Mouse (Mus musculus) erythroblast, embryonic 14.5 days (primary cell): Measurements from ENCODE around the gene Rhox11. TPM values are rescaled to one million over a fixed set of nuclear protein-coding genes. Genes with fewer than 3 reads are reported as not detected.
"Not testable (repeated sequence)": the region's sequence is repeated elsewhere in the genome, so short reads cannot be mapped to it uniquely, and the experiment has no call there.

Experiments used
- H3K27me3 ChIP-seq: 2 replicates; pipeline ENCODE4 v1.6.1; 2012; ENCODE audit warnings: inconsistent platforms; ENCODE audit not compliant: control insufficient read depth
- H3K36me3 ChIP-seq: 2 replicates; pipeline ENCODE4 v1.6.1; 2012; ENCODE audit warnings: mild to moderate bottlenecking, inconsistent platforms; ENCODE audit not compliant: control insufficient read depth
- H3K4me1 ChIP-seq: 2 replicates; pipeline ENCODE4 v1.6.1; 2012; ENCODE audit warnings: inconsistent platforms; ENCODE audit not compliant: control insufficient read depth
- H3K4me3 ChIP-seq: replicated peaks from 2 replicates; pipeline ENCODE3; 2012; ENCODE audit warnings: moderate library complexity, mild to moderate bottlenecking, inconsistent platforms
- H3K9me3 ChIP-seq: 2 replicates; pipeline ENCODE4 v1.6.1; 2012; ENCODE audit warnings: low read length, inconsistent platforms, mixed read lengths; ENCODE audit not compliant: control insufficient read depth
- GATA1 ChIP-seq: IDR thresholded peaks from 2 replicates; pipeline ENCODE4 v1.6.1; 2012; ENCODE audit warnings: low read length, inconsistent platforms, mixed read lengths
- TAL1 ChIP-seq: IDR thresholded peaks from 3 replicates; pipeline ENCODE4 v1.6.1; 2012; ENCODE audit warnings: low read length, inconsistent platforms, mixed read lengths
- polyA plus RNA-seq: library from polyadenylated mRNA; stranded (reverse); fragments of >175 nt; gene quantifications from 2 replicates; pipeline ENCODE4 v1.2.3, GENCODE M21; 2012

Gene Rhox11
- polyA plus RNA-seq: not detected in 2 replicates

DNA sequence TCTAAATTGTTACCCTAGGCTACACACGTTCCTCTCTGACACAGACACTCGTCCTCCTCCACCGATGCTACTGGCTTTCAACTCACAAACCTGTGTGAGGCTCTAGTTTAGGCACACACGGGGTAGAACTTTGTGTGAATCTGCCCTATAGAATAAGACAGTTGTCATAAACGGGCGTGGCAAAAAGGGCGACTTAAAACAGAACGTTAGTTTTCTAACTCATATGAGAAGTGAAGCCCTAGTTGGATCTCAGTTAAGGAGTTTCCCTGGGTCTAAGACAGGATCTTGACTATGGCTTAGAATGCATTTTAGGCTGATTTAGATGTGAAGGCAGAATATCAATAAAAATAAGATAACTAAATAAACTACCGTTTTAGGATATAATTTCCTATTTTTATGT is at the start of gene Rhox11:
TSS of gene Rhox11 (minus strand) at position 101 of the 400 bp plus-strand sequence.
- Histone ChIP-seq H3K9me3 (no peaks in the 10 kb centered on the region), H3K27me3 (no peaks in the 10 kb centered on the region), H3K4me1 (no peaks in the 10 kb centered on the region), H3K36me3 (no peaks in the 10 kb centered on the region), H3K4me3 (no peak within 1 kb of the TSS)
- TF ChIP-seq GATA1 (no peak), TAL1 (no peak)

DNA sequence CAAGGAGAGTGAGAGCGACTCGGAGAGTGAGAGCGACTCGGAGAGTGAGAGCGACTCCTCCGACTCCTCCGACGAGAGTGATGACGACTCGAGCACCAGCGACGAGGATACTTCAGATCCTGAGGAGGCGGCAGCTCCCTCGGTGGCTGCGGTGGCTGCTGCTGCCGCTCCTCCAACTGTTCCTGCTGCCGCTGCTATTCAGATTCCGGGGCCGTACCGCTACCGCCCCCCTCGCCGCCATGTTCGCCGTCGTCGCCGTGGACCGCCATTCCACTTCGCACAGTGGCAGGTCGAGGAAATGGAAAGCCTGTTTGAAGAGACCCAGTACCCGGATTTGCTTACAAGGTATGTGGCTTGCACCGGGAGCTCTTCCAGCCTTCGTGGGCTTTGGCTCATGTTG is 36.5 kb upstream of the Rhox11 start:
- Histone ChIP-seq H3K9me3 (peaks cover 20% of the 10 kb centered on the region), H3K4me1 (no peaks in the 10 kb centered on the region), H3K36me3 (no peaks in the 10 kb centered on the region), H3K4me3 (no peak overlapping the region), H3K27me3 (no peaks in the 10 kb centered on the region; the same call in 1 of the 2 replicates)
- TF ChIP-seq GATA1 (no peak), TAL1 (no peak)

DNA sequence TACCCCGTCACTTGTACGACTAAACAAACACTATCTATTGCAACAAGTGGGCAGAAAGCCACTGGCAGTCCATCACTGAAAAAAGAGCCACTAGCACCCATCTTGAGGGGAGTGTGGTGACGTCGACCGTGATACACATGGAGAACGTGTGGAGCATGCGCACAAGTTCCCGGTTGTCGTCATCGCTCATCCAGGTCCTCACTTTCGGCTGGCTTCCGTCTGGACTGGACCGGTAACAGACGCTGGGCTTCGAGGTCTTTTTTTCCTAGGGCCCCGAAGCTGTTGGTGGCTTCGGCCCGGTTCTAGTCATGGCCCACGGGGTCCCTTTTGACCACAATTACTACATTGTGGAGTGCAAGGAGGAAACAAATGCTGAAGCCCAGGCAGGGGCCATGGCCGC is 36.0 kb upstream of the Rhox11 start, which contains the start of gene Rhox13:
TSS of gene Rhox13 (plus strand) at position 238 of the 400 bp plus-strand sequence.
- TF ChIP-seq TAL1: no peak
- no peak for TF ChIP-seq GATA1
- Histone ChIP-seq H3K9me3 (peaks cover 20% of the 10 kb centered on the region), H3K27me3 (no peaks in the 10 kb centered on the region; the same call in 1 of the 2 replicates), H3K4me3 (no peak within 1 kb of the TSS), H3K36me3 (no peaks in the 10 kb centered on the region), H3K4me1 (no peaks in the 10 kb centered on the region)

DNA sequence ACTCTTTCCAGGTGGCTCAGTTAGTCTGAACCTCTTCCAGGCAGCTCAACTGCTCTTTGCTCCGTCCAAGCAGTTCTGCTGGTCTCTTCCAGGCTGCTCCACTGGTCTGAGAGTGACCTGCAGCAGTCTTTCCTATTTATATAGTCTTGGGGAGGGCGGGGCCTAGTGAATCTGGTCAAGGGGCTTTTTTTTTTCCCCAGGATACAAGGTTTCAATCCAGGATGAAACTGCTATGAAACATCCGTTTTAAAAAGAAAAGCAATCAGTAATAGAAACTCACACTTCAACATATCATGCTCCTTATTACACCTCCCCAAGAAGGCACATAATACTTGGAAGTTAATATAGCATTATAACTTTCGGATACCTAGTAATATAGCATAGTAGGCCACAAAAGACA is 25.9 kb upstream of the Rhox11 start, which contains the start of gene Rhox12:
TSS of gene Rhox12 (minus strand) at position 101 of the 400 bp plus-strand sequence.
- Histone ChIP-seq H3K27me3 (no peaks in the 10 kb centered on the region), H3K4me3 (no peak within 1 kb of the TSS), H3K4me1 (no peaks in the 10 kb centered on the region), H3K9me3 (no peaks in the 10 kb centered on the region), H3K36me3 (no peaks in the 10 kb centered on the region)
- TF ChIP-seq GATA1 (no peak), TAL1 (no peak)

DNA sequence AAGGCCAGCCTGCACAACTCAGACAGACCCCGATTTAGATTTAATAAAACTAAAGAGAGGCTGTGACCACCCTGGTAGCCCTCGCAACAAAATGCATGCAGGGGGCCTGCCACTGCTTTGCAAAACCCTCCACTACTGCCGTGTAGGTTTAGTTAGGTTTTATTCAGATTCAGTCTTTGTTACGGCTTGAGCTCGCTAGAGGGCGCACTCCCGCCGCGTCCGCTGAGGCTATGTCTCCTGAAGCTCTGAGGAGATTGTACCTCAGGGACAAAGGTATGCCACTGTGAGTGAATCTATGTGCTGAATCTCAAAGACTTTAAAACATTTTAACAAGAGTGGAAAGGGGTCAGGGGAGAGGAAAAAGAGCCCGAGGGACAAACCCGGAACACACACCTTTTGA is 715 bp downstream of the Rhox11 start:
- Histone ChIP-seq H3K27me3 (no peaks in the 10 kb centered on the region), H3K4me3 (no peak overlapping the region), H3K9me3 (no peaks in the 10 kb centered on the region), H3K4me1 (no peaks in the 10 kb centered on the region), H3K36me3 (no peaks in the 10 kb centered on the region)
- TF ChIP-seq TAL1: no peak
- no peak for TF ChIP-seq GATA1

DNA sequence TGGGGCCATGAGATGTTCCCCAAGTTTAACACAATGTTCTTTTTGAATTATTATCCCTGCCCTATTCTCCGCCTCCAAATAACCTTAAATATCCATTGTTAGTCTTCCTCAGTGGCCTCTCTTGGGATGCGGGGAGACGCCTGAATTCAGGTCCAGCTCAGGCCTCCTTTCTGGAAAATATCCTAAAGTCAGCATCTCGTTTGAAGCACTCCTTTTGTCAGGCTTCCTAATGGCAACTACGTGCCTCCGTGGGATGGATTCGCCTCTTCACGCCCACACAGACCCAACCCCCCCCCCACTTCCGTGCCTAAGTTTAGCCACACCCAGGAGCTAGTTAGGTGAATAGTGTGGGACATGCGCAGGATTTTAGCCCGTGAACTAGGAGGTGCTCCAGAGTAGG is 18.8 kb downstream of the Rhox11 start, which contains the start of gene Rhox10:
TSS of gene Rhox10 (plus strand) at position 301 of the 400 bp plus-strand sequence.
- no peaks in the 10 kb centered on the region for H3K4me1 ChIP-seq
- TF ChIP-seq TAL1: no peak
- no peak for TF ChIP-seq GATA1
- H3K9me3 ChIP-seq: peaks cover 6% of the 10 kb centered on the region; the same call in 1 of the 2 replicates
- no peaks in the 10 kb centered on the region for H3K27me3 ChIP-seq
- no peaks in the 10 kb centered on the region for H3K36me3 ChIP-seq
- H3K4me3 ChIP-seq: no peak within 1 kb of the TSS

DNA sequence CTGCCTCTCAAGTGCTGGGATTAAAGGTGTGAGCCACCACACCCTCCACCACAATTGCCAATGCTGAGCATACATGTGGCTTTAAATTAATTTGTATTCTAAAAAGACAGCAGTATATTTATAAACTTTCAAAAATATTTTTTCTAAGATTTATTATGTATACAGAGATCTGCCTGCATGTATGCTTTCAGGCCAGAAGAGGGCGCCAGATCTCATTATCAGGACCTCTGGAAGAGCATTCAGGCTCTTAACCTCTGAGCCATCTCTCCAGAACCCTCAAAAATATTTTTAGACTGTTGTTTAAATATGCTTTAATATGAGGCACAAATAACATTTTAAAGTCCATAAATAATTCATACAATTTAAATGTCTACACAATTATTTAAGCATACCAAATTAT is 23.4 kb downstream of the Rhox11 start:
- Histone ChIP-seq H3K4me1 (no peaks in the 10 kb centered on the region), H3K4me3 (no peak overlapping the region), H3K27me3 (no peaks in the 10 kb centered on the region), H3K9me3 (peaks cover 6% of the 10 kb centered on the region; the same call in 1 of the 2 replicates), H3K36me3 (no peaks in the 10 kb centered on the region)
- TF ChIP-seq GATA1 (no peak), TAL1 (no peak)

DNA sequence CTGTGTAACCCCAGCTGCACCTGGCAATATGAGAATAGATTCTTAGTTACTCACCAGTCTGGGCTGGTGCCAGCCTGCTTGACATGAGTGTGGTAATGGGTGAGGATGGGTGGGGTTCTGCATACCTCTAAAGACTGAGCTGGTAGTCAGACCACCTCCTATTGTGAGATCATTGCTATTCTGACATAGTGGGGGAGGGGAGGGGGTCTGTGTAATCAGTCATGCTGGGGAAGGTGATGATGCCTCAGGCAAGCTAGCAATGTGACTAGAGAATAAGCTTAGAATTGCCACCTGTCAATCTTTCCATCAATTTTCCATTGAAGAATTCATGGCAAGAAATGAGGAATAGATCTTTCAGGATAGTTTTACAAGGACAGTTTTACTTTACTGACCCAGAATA is 41.9 kb downstream of the Rhox11 start, which contains the start of gene Btg1-ps2:
TSS of gene Btg1-ps2 (minus strand) at position 101 of the 400 bp plus-strand sequence.
- not testable (repeated sequence) for H3K27me3 ChIP-seq, H3K4me1 ChIP-seq, H3K4me3 ChIP-seq, H3K36me3 ChIP-seq, H3K9me3 ChIP-seq

DNA sequence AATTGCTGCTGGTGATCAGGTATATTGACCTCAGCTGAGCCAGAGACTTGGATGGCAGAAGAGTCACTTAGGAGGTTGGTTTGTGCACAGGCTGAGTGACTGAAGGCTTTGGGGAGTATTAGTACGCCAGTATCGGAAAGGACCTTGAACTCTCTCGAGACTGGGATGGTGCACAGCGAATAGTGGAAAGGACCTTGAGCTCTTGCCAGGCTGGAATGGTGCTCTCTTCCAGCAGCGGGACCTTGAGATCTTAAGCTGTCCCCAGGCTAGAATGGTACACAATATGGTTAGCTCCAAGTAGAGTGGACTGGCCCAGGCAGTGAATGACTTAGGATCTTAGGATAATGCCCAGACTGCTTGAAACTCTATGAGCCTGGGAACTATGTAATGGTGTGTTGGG is 45.3 kb downstream of the Rhox11 start:
- Histone ChIP-seq H3K36me3 (no peaks in the 10 kb centered on the region), H3K9me3 (no peaks in the 10 kb centered on the region), H3K4me1 (no peaks in the 10 kb centered on the region), H3K4me3 (no peak overlapping the region), H3K27me3 (no peaks in the 10 kb centered on the region)
- TF ChIP-seq TAL1: no peak
- TF ChIP-seq GATA1: no peak

DNA sequence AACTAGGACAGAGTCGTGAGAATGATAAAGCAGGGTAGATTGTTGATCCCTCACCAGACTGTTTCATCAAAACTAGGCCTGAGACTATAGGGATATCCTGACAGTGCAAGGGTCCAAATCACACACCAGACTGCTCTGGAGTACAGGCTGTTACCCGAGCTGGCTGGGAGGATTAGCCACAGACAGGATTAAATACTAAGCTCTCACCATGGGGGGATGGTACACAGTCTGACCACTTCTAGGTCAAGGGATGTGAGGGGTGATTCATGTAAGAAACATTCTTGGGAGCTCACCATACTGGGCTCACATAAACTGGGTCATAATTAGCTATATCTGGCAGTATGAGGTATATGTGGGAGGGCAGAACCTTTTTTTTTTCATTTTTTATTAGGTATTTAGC is 51.1 kb downstream of the Rhox11 start:
- Histone ChIP-seq H3K4me1 (no peaks in the 10 kb centered on the region), H3K4me3 (no peak overlapping the region), H3K27me3 (no peaks in the 10 kb centered on the region), H3K36me3 (no peaks in the 10 kb centered on the region), H3K9me3 (peaks cover 12% of the 10 kb centered on the region)
- no peak for TF ChIP-seq TAL1
- no peak for TF ChIP-seq GATA1

Other genes with a start within 250 kb of the Rhox11 start
- gene Rhox8, start 206.2 kb downstream of the Rhox11 start, polyA plus RNA-seq: not detected in 2 replicates
- not detected in 2 replicates for gene Rhox7b, start 187.9 kb downstream of the Rhox11 start, polyA plus RNA-seq
- not detected in 2 replicates for gene Rhox9, start 183.4 kb downstream of the Rhox11 start, polyA plus RNA-seq
- not detected in 2 replicates for gene Btg1-ps1, start 66.3 kb downstream of the Rhox11 start, polyA plus RNA-seq
- gene Btg1-ps2, start 42.0 kb downstream of the Rhox11 start, polyA plus RNA-seq: not detected in 2 replicates
- gene Rhox10, start 18.7 kb downstream of the Rhox11 start, polyA plus RNA-seq: not detected in 2 replicates
- gene Rhox12, start 25.8 kb upstream of the Rhox11 start, polyA plus RNA-seq: not detected in 2 replicates
- not detected in 2 replicates for gene Rhox13, start 36.1 kb upstream of the Rhox11 start, polyA plus RNA-seq
- 0.01 and 0.02 TPM in 2 replicates for gene Zbtb33, start 104.7 kb upstream of the Rhox11 start, polyA plus RNA-seq
- gene Tmem255a, start 167.3 kb upstream of the Rhox11 start, polyA plus RNA-seq: not detected in 2 replicates
- gene Atp1b4, start 231.0 kb upstream of the Rhox11 start, polyA plus RNA-seq: not detected in 2 replicates